Mouse (Mus musculus): ENCODE measurements around the gene Hfe. TPM values are rescaled to one million over a fixed set of nuclear protein-coding genes. Genes with fewer than 3 reads are reported as not detected.
"Not testable (repeated sequence)": the region's sequence is repeated elsewhere in the genome, so short reads cannot be mapped to it uniquely, and the experiment has no call there.

Hfe gene
- polyA plus RNA-seq, 1 experiment, result 4.3 TPM

DNA sequence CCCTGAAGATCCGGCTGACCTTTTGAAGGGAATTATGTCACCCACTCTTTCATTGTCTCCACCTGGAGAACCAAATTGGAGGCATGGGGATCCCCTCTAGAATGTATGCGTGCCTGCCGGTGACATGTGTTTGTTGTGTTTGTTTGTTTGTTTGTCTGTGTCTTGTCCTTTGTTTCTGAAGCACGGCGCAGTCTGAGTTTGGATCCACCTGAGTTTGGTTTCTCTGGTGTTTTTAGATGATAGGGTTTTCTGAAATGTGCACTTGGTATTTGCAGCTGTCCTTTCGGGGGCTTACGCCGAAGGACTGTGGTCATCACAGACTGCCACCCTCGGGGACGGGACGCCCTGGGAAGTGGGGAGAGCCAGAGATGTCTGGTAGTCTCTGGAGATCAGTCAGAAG is 6.5 kb upstream of the Hfe start:
- peak overlapping the region; percentile 35; the same call in 1 of the 2 replicates for H3K27ac ChIP-seq (ENCODE audit: insufficient read depth, low read length)
- TF ChIP-seq POLR2A (IDR thresholded peaks at IDR 0.05; ENCODE audit: extremely low read depth, insufficient read depth, low read length) (no peak), CTCF (IDR thresholded peaks at IDR 0.05; ENCODE audit: extremely low read depth, insufficient read depth, low read length) (no peak)
- no peak overlapping the region for H3K4me3 ChIP-seq (ENCODE audit: insufficient read depth, low read length)
- no peaks in the 10 kb centered on the region for H3K4me1 ChIP-seq (ENCODE audit: control insufficient read depth, insufficient read depth, low read length)

GRCm38 (mm10) chr13:23716261-23717042 is 5.8 kb upstream of the Hfe start:
- no peak overlapping the region for H3K4me3 ChIP-seq (ENCODE audit: insufficient read depth, low read length)
- no peak overlapping the region for H3K27ac ChIP-seq (ENCODE audit: insufficient read depth, low read length)
- no peak for TF ChIP-seq POLR2A (IDR thresholded peaks at IDR 0.05; ENCODE audit: extremely low read depth, insufficient read depth, low read length)
- TF ChIP-seq CTCF (IDR thresholded peaks at IDR 0.05; ENCODE audit: extremely low read depth, insufficient read depth, low read length), result no peak
- no peaks in the 10 kb centered on the region for H3K4me1 ChIP-seq (ENCODE audit: control insufficient read depth, insufficient read depth, low read length)

DNA sequence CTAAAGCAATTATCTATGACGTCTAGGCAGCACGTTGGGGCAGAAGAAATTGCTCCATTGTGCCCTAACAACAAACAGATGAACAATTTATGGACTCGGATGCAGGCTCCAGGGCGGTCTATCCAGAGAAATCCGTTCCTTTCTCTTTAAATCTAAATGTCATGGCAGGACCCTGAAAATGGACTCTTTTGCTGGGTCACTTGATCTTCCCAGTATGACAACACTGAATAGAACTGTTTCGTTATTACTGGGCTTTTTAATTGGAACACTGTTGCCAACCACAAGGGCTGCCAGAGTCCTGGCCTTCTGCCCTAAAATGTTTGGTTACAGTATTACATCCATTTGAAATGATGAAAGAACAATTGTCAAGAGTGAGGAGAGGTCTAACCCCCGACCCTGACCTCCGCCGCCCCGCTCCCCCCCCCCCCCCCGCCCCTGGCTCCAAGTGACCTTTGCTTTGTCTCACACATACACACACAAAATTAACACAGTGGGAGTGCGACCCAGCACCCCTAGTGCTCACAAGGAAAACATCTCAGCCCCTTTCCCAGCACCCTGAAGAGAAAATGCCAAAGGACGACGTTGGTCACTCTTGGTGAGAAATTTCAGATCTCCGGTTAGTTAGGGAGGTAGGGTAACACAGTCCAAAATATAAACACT is 810 bp downstream of the Hfe start:
- H3K4me3 ChIP-seq (ENCODE audit: insufficient read depth, low read length), result peak overlapping the region; percentile 59
- H3K4me1 ChIP-seq (ENCODE audit: control insufficient read depth, insufficient read depth, low read length), result no peaks in the 10 kb centered on the region
- TF ChIP-seq POLR2A (IDR thresholded peaks at IDR 0.05; ENCODE audit: extremely low read depth, insufficient read depth, low read length) (no peak), CTCF (IDR thresholded peaks at IDR 0.05; ENCODE audit: extremely low read depth, insufficient read depth, low read length) (no peak)
- no peak overlapping the region for H3K27ac ChIP-seq (ENCODE audit: insufficient read depth, low read length)

GRCm38 (mm10) chr13:23708654-23709053 is 2.0 kb downstream of the Hfe start:
- Histone ChIP-seq H3K4me1 (ENCODE audit: control insufficient read depth, insufficient read depth, low read length) (no peaks in the 10 kb centered on the region), H3K4me3 (ENCODE audit: insufficient read depth, low read length) (no peak overlapping the region), H3K27ac (ENCODE audit: insufficient read depth, low read length) (no peak overlapping the region)
- no peak for TF ChIP-seq POLR2A (IDR thresholded peaks at IDR 0.05; ENCODE audit: extremely low read depth, insufficient read depth, low read length)
- TF ChIP-seq CTCF (IDR thresholded peaks at IDR 0.05; ENCODE audit: extremely low read depth, insufficient read depth, low read length), result no peak

- Histone ChIP-seq H3K4me1 (ENCODE audit: control insufficient read depth, insufficient read depth, low read length) (no peaks in the 10 kb centered on the region), H3K4me3 (ENCODE audit: insufficient read depth, low read length) (no peak overlapping the region), H3K27ac (ENCODE audit: insufficient read depth, low read length) (no peak overlapping the region)
- TF ChIP-seq CTCF (IDR thresholded peaks at IDR 0.05; ENCODE audit: extremely low read depth, insufficient read depth, low read length) (no peak), POLR2A (IDR thresholded peaks at IDR 0.05; ENCODE audit: extremely low read depth, insufficient read depth, low read length) (no peak)
These were observed 2.6 kb downstream of the Hfe start for GRCm38 (mm10) chr13:23708041-23708440.

DNA sequence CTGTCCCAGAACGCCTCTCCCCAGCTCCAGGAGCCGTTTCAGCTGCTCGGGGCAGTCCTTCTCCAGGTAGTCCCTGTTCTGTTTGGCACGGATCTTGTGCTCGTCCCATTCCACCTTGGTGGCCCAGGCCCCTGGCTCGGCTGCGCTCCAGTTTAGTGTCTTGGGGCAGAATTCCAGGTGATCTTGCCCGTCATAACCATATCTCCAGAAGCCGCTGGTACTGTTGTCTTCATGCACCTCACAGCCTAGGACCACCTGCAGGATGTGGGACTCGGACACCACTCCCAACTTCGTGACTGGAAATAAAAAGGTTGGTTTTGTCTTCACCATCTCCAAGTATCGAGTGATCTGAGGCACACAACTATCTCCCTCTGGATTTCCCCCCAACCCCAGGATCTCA is 3.9 kb downstream of the Hfe start:
- H3K4me1 ChIP-seq (ENCODE audit: control insufficient read depth, insufficient read depth, low read length), result no peaks in the 10 kb centered on the region
- TF ChIP-seq CTCF (IDR thresholded peaks at IDR 0.05; ENCODE audit: extremely low read depth, insufficient read depth, low read length), result no peak
- TF ChIP-seq POLR2A (IDR thresholded peaks at IDR 0.05; ENCODE audit: extremely low read depth, insufficient read depth, low read length), result no peak
- no peak overlapping the region for H3K4me3 ChIP-seq (ENCODE audit: insufficient read depth, low read length)
- no peak overlapping the region for H3K27ac ChIP-seq (ENCODE audit: insufficient read depth, low read length)

- Histone ChIP-seq H3K4me1 (ENCODE audit: control insufficient read depth, insufficient read depth, low read length) (no peaks in the 10 kb centered on the region), H3K4me3 (ENCODE audit: insufficient read depth, low read length) (no peak overlapping the region), H3K27ac (ENCODE audit: insufficient read depth, low read length) (no peak overlapping the region)
- TF ChIP-seq CTCF (IDR thresholded peaks at IDR 0.05; ENCODE audit: extremely low read depth, insufficient read depth, low read length), result no peak
- TF ChIP-seq POLR2A (IDR thresholded peaks at IDR 0.05; ENCODE audit: extremely low read depth, insufficient read depth, low read length), result no peak
These were observed 4.8 kb downstream of the Hfe start for GRCm38 (mm10) chr13:23705751-23706356.

DNA sequence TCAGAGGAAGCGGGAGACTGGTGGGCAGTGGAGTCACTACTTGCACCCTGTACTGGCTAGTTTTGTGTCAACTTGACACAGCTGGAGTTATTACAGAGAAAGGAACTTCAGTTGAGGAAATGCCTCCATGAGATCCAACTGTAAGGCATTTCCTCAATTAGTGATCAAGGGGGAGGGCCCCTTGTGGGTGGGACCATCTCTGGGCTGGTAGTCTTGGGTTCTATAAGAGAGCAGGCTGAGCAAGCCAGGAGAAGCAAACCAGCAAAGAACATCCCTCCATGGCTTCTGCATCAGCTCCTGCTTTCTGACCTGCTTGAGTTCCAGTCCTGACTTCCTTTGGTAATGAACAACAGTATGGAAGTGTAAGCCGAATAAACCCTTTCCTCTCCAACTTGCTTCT is 7.9 kb downstream of the Hfe start:
- not testable (repeated sequence) for H3K27ac ChIP-seq (ENCODE audit: insufficient read depth, low read length); H3K4me3 ChIP-seq (ENCODE audit: insufficient read depth, low read length); H3K4me1 ChIP-seq (ENCODE audit: control insufficient read depth, insufficient read depth, low read length)

GRCm38 (mm10) chr13:23702220-23702619 is 8.4 kb downstream of the Hfe start:
- TF ChIP-seq POLR2A (IDR thresholded peaks at IDR 0.05; ENCODE audit: extremely low read depth, insufficient read depth, low read length) (no peak), CTCF (IDR thresholded peaks at IDR 0.05; ENCODE audit: extremely low read depth, insufficient read depth, low read length) (no peak)
- no peak overlapping the region for H3K27ac ChIP-seq (ENCODE audit: insufficient read depth, low read length)

More at GRCm38 (mm10) chr13:23702220-23702619, 8.4 kb downstream of the Hfe start:
- Histone ChIP-seq H3K4me1 (ENCODE audit: control insufficient read depth, insufficient read depth, low read length) (no peaks in the 10 kb centered on the region), H3K4me3 (ENCODE audit: insufficient read depth, low read length) (no peak overlapping the region)
